Mouse (Mus musculus): ENCODE measurements around the gene Lce3c. TPM values are rescaled to one million over a fixed set of nuclear protein-coding genes. Genes with fewer than 3 reads are reported as not detected.

Gene Lce3c
- 184 and 421 TPM in 2 replicates for polyA plus RNA-seq (2012; rRNA removed)

GRCm38 (mm10) chr3:92944186-92944585 is at the start of gene Lce3c:
TSS of gene Lce3c (plus strand) at chr3:92944486.

GRCm38 (mm10) chr3:92926130-92926529 is 18.2 kb upstream of the Lce3c start, which contains the start of gene Lce3a:
TSS of gene Lce3a (minus strand) at chr3:92926230.

DNA sequence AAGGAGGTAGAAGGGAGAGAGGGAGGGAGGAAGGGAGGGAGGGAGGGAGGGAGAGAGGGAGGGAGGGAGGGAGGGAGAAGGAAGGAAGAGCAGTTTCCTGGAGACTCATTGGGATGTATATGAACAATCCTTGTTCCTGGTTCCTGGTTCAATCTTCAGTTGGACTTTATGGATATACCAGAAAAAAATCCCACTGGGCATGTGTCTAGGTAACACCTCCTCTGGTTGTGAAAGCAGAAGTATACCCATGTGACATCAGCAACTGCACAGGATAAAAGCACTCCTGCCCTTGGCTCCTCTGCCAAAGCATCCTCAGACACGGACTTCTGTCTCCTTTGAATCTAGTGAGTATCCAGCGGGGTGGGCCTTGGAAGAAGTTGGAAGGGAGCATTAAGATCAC is 11.6 kb upstream of the Lce3c start, which contains the start of gene Lce3b:
Gene Lce3b, plus strand, starts transcription at position 301 of the 400 bp plus-strand sequence.

GRCm38 (mm10) chr3:92957090-92957489 is 12.8 kb downstream of the Lce3c start, which contains the start of gene Lce3d:
TSS of gene Lce3d (plus strand) at chr3:92957390.

GRCm38 (mm10) chr3:92966761-92967160 is 22.5 kb downstream of the Lce3c start, which contains the start of gene Lce3e:
TSS of gene Lce3e (plus strand) at chr3:92967061.

GRCm38 (mm10) chr3:92991926-92992325 is 47.6 kb downstream of the Lce3c start, which contains the start of gene Lce3f:
TSS of gene Lce3f (plus strand) at chr3:92992226.

Other genes starting within 250 kb of the Lce3c start
- gene Lce1e, start 235.4 kb upstream of the Lce3c start, polyA plus RNA-seq (2012; rRNA removed) = 50.9 and 159 TPM in 2 replicates
- gene Lce1f, start 224.1 kb upstream of the Lce3c start, polyA plus RNA-seq (2012; rRNA removed) = 83.4 and 310 TPM in 2 replicates
- 0.45 and 1.1 TPM in 2 replicates for gene Gm38119, start 205.4 kb upstream of the Lce3c start, polyA plus RNA-seq (2012; rRNA removed)
- 41.5 and 134 TPM in 2 replicates for gene Lce1g, start 192.1 kb upstream of the Lce3c start, polyA plus RNA-seq (2012; rRNA removed)
- 63.4 and 161 TPM in 2 replicates for gene Lce1h, start 179.4 kb upstream of the Lce3c start, polyA plus RNA-seq (2012; rRNA removed)
- 70.5 and 204 TPM in 2 replicates for gene Lce1i, start 165.6 kb upstream of the Lce3c start, polyA plus RNA-seq (2012; rRNA removed)
- gene Lce1j, start 154.0 kb upstream of the Lce3c start, polyA plus RNA-seq (2012; rRNA removed) = 58.0 and 193 TPM in 2 replicates
- 34.9 and 89.6 TPM in 2 replicates for gene Lce1k, start 136.6 kb upstream of the Lce3c start, polyA plus RNA-seq (2012; rRNA removed)
- 21.1 and 65.4 TPM in 2 replicates for gene Kprp, start 117.2 kb upstream of the Lce3c start, polyA plus RNA-seq (2012; rRNA removed)
- 33.4 and 88.8 TPM in 2 replicates for gene Lce1l, start 93.2 kb upstream of the Lce3c start, polyA plus RNA-seq (2012; rRNA removed)
- gene 2310050C09Rik, start 74.3 kb upstream of the Lce3c start, polyA plus RNA-seq (2012; rRNA removed) = 17.7 and 52.2 TPM in 2 replicates
- gene Lce3a, start 18.3 kb upstream of the Lce3c start, polyA plus RNA-seq (2012; rRNA removed) = 68.7 and 136 TPM in 2 replicates
- gene Lce3b, start 11.5 kb upstream of the Lce3c start, polyA plus RNA-seq (2012; rRNA removed) = 78.3 and 161 TPM in 2 replicates
- 26.4 and 44.7 TPM in 2 replicates for gene Lce3d, start 12.9 kb downstream of the Lce3c start, polyA plus RNA-seq (2012; rRNA removed)
- gene Lce3e, start 22.6 kb downstream of the Lce3c start, polyA plus RNA-seq (2012; rRNA removed) = 54.0 and 187 TPM in 2 replicates
- gene Lce3f, start 47.7 kb downstream of the Lce3c start, polyA plus RNA-seq (2012; rRNA removed) = 126 and 354 TPM in 2 replicates
- 169 and 538 TPM in 2 replicates for gene Crct1, start 71.2 kb downstream of the Lce3c start, polyA plus RNA-seq (2012; rRNA removed)
- 17.4 and 162 TPM in 2 replicates for gene Lce1m, start 74.6 kb downstream of the Lce3c start, polyA plus RNA-seq (2012; rRNA removed)
- not detected in 2 replicates for gene Gm4858, start 124.3 kb downstream of the Lce3c start, polyA plus RNA-seq (2012; rRNA removed)
- not detected in 2 replicates for gene Crnn, start 200.3 kb downstream of the Lce3c start, polyA plus RNA-seq (2012; rRNA removed)